Mouse (Mus musculus): Measurements from ENCODE around the gene Casz1.

DNA sequence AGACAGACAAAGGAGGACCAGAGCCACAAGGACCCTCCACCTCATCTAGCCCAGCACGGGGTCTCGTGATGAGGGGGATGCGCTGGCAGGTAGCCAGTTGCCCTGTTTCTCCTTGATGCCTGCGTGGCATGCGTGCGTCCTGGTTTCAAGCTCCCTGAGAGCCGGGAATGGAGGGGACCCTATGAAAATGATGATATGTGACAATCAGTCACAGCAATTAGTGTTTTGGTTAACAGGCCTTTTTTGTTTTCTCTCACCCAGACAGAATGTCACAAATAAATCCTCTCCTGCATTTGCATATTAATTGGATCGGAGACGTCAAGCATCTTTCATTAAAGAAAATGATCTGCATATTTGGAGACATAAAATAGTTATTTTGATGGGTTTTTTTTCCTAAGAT, 71.9 kb downstream of the Casz1 start:
- TF ChIP-seq CTCF (IDR thresholded peaks at IDR 0.05) (no peak), POLR2A (IDR thresholded peaks at IDR 0.05; ENCODE audit: insufficient read depth, low read depth, low read length) (no peak), EP300 (IDR thresholded peaks at IDR 0.05; ENCODE audit: insufficient read depth, low read depth, low read length) (no peak)

Measured in heart, adult 2 months (tissue).